Mouse (Mus musculus) myocyte (in vitro differentiated cells): ENCODE results near the gene Heatr3. TPM values are rescaled to one million over a fixed set of nuclear protein-coding genes. Genes with fewer than 3 reads are reported as not detected.
A peak's percentile ranks its signal among the peaks of the same experiment; 100 is the strongest.
"Not testable (repeated sequence)": the region's sequence is repeated elsewhere in the genome, so short reads cannot be mapped to it uniquely, and the experiment has no call there.

Source experiments
- H3K27me3 ChIP-seq: one replicate; pipeline ENCODE4 v1.6.1; 2011; ENCODE audit not compliant: control insufficient read depth, insufficient read depth, insufficient read length
- H3K36me3 ChIP-seq: one replicate; pipeline ENCODE4 v1.6.1; 2011; ENCODE audit not compliant: control insufficient read depth, insufficient read depth
- H3K4me2 ChIP-seq: one replicate; pipeline ENCODE4 v1.6.1; 2011; ENCODE audit warnings: low read depth, control low read depth
- H3K4me3 ChIP-seq: one replicate; pipeline ENCODE4 v1.5.1; 2011; ENCODE audit warnings: mild to moderate bottlenecking, control low read depth, moderate library complexity
- H3K79me2 ChIP-seq: one replicate; pipeline ENCODE4 v1.6.1; 2011; ENCODE audit not compliant: control insufficient read depth, insufficient read depth
- H3ac ChIP-seq: one replicate; pipeline ENCODE4 v1.6.1; 2011; ENCODE audit not compliant: control insufficient read depth, insufficient read length
- CEBPB ChIP-seq: IDR thresholded peaks from 2 replicates; pipeline ENCODE4 v1.6.1; 2011; ENCODE audit warnings: mild to moderate bottlenecking, moderate library complexity; ENCODE audit not compliant: poor library complexity, insufficient read depth, severe bottlenecking
- E2F4 ChIP-seq: IDR thresholded peaks from one replicate; pipeline ENCODE4 v1.6.1; 2011; ENCODE audit warnings: mild to moderate bottlenecking, control low read depth, moderate library complexity; ENCODE audit not compliant: insufficient read depth
- MAX ChIP-seq: IDR thresholded peaks from one replicate; pipeline ENCODE4 v1.6.1; 2011; ENCODE audit warnings: low read depth, mild to moderate bottlenecking, control low read depth
- MYOD1 ChIP-seq, 3 experiments: IDR thresholded peaks; one replicate each; pipeline ENCODE4 v1.6.1; 2011; ENCODE audit warnings: control low read depth in 2 of 3, low read depth in 2 of 3, mild to moderate bottlenecking in 2 of 3, moderate library complexity in 1 of 3; ENCODE audit not compliant: insufficient read length in 2 of 3, control insufficient read depth in 1 of 3
- MYOG ChIP-seq, 3 experiments: IDR thresholded peaks; one replicate each; pipeline ENCODE4 v1.6.1; 2011; ENCODE audit warnings: control low read depth in 2 of 3, low read depth in 2 of 3, mild to moderate bottlenecking in 2 of 3; ENCODE audit not compliant: insufficient read length in 2 of 3, control insufficient read depth in 1 of 3, insufficient read depth in 1 of 3
- POLR2A ChIP-seq: IDR thresholded peaks from one replicate; pipeline ENCODE4 v1.6.1; 2011; ENCODE audit warnings: low read depth, mild to moderate bottlenecking, control low read depth, moderate library complexity; ENCODE audit not compliant: insufficient read length
- POLR2AphosphoS2 ChIP-seq: IDR thresholded peaks from one replicate; pipeline ENCODE4 v1.6.1; 2011; ENCODE audit warnings: low read depth, control low read depth; ENCODE audit not compliant: insufficient read length
- REST ChIP-seq: IDR thresholded peaks from one replicate; pipeline ENCODE4 v1.6.1; 2011; ENCODE audit warnings: mild to moderate bottlenecking, control low read depth, moderate library complexity; ENCODE audit not compliant: insufficient read depth, insufficient read length
- SRF ChIP-seq: IDR thresholded peaks from one replicate; pipeline ENCODE4 v1.6.1; 2011; ENCODE audit warnings: low read depth; ENCODE audit not compliant: control insufficient read depth, insufficient read length
- TCF12 ChIP-seq: IDR thresholded peaks from one replicate; pipeline ENCODE4 v1.6.1; 2011; ENCODE audit warnings: mild to moderate bottlenecking, control low read depth; ENCODE audit not compliant: poor library complexity, insufficient read depth, severe bottlenecking
- TCF3 ChIP-seq: IDR thresholded peaks from one replicate; pipeline ENCODE4 v1.6.1; 2011; ENCODE audit warnings: low read depth, control low read depth; ENCODE audit not compliant: insufficient read length
- USF1 ChIP-seq: IDR thresholded peaks from one replicate; pipeline ENCODE4 v1.6.1; 2011; ENCODE audit warnings: low read depth, mild to moderate bottlenecking, control low read depth, moderate library complexity
- polyA plus RNA-seq: library from polyadenylated mRNA; unstranded; fragments of >200 nt; fragmentation: generic; extraction: Trizol; gene quantifications from one replicate; pipeline ENCODE4 v1.2.1, GENCODE M21; 2012; ENCODE audit warnings: missing spikeins

Gene Heatr3
- polyA plus RNA-seq, 1 experiment, result 22.3 TPM

- H3K4me3 ChIP-seq, result peak overlapping the region; percentile 42
- no peaks in the 10 kb centered on the region for H3K27me3 ChIP-seq
- TF ChIP-seq POLR2A (peak; percentile 18), MYOG (IDR thresholded peaks at IDR 0.05; ENCODE audit: control insufficient read depth in 1 of 3, insufficient read depth in 1 of 3, insufficient read length in 2 of 3, low read depth in 2 of 3) (no peak), TCF3 (peak; percentile 6)
- peaks cover 45% of the 10 kb centered on the region for H3K79me2 ChIP-seq
- no peaks in the 10 kb centered on the region for H3K36me3 ChIP-seq
- H3K4me2 ChIP-seq, result peak overlapping the region; percentile 87
- peak overlapping the region; percentile 91 for H3ac ChIP-seq
Observed at GRCm38 (mm10) chr8:88199700-88200601, 62.3 kb downstream of the Heatr3 start.

DNA sequence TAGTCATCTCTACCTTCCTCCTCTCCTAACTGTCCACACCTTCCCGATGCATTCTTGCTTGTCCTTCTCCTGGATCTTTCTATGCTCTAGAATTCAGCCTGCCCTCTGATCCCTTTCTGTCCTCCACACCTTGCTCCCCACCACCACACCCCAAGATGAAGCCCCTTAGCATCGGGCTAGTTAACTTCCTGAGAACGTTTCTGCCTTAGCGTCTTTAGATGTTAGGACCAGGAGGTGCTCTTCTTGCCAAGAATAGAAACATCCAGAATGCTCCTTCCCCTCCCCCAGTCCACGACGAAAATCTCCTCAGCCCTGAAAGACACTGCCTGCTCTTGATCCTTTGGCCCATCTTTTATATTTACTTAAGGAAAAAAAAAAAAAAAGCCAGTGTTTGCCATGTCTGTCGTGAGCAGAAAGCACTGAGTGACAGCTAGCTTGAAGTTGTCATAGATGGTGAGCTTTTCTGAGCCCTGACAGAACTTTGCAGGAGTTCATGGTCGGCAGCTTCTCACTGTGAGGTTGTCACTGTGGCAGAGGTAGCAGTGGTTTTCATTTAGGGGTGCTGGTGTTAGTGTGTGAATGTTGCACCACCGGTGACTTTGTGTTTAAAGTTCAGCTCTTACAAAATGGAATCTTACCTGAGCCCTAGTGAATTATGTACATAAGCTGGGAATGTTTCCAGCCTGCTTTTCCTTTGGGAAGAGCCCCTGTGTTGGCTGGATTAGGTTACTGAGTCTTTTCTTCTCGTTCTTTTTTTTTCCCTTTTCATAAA lies 63.3 kb downstream of the Heatr3 start:
- H3K4me2 ChIP-seq, result peak overlapping the region; percentile 87
- TF ChIP-seq SRF, result no peak
- TF ChIP-seq POLR2AphosphoS2, result no peak
- TF ChIP-seq MYOD1 (IDR thresholded peaks at IDR 0.05; ENCODE audit: control insufficient read depth in 1 of 3, insufficient read length in 2 of 3, low read depth in 2 of 3), result no peak
- no peak for TF ChIP-seq POLR2A

DNA sequence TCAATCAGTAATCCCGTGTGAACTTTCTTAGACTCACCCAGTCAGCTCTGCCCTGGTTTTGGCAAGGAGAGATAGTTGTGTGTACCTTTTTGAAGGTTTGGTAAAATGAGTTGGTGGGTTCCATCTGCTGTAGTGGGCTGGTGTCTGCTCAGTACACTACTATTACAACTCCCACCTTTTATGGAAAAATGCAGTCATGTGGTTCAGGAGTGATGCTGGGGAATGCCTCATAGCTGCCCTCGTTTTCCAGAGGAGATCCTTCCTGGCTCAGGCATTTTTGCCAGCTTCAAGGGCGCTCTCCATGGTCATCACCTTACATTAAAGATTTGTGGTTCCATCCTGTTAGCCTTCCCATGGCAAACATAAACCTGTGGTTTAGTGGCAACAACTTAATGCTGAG lies 64.0 kb downstream of the Heatr3 start:
- TF ChIP-seq USF1, result no peak
- no peak for TF ChIP-seq MYOG (IDR thresholded peaks at IDR 0.05; ENCODE audit: control insufficient read depth in 1 of 3, insufficient read depth in 1 of 3, insufficient read length in 2 of 3, low read depth in 2 of 3)
- TF ChIP-seq POLR2A, result no peak
- TF ChIP-seq MAX, result no peak
- TF ChIP-seq POLR2AphosphoS2, result no peak
- TF ChIP-seq TCF3, result no peak
- Histone ChIP-seq H3K4me2 (peak overlapping the region; percentile 87), H3ac (no peak overlapping the region), H3K4me3 (peak overlapping the region; percentile 42), H3K79me2 (peaks cover 57% of the 10 kb centered on the region), H3K36me3 (no peaks in the 10 kb centered on the region), H3K27me3 (no peaks in the 10 kb centered on the region)

More for the DNA sequence above, 63.3 kb downstream of the Heatr3 start:
- H3ac ChIP-seq, result peak overlapping the region; percentile 91
- H3K79me2 ChIP-seq, result peaks cover 52% of the 10 kb centered on the region
- H3K36me3 ChIP-seq, result no peaks in the 10 kb centered on the region
- peak overlapping the region; percentile 42 for H3K4me3 ChIP-seq
- H3K27me3 ChIP-seq, result no peaks in the 10 kb centered on the region

- H3ac ChIP-seq, result no peak overlapping the region
- H3K4me2 ChIP-seq, result no peak overlapping the region
- TF ChIP-seq USF1, result no peak
- TF ChIP-seq MAX, result no peak
- TF ChIP-seq MYOD1 (IDR thresholded peaks at IDR 0.05; ENCODE audit: control insufficient read depth in 1 of 3, insufficient read length in 2 of 3, low read depth in 2 of 3), result no peak
- TF ChIP-seq TCF12, result no peak
- no peak for TF ChIP-seq SRF
- TF ChIP-seq CEBPB, result no peak
- no peak for TF ChIP-seq REST
- no peak for TF ChIP-seq TCF3
- TF ChIP-seq POLR2A, result no peak
- TF ChIP-seq E2F4, result no peak
- TF ChIP-seq POLR2AphosphoS2, result no peak
- TF ChIP-seq MYOG (IDR thresholded peaks at IDR 0.05; ENCODE audit: control insufficient read depth in 1 of 3, insufficient read depth in 1 of 3, insufficient read length in 2 of 3, low read depth in 2 of 3), result no peak
- H3K36me3 ChIP-seq, result no peaks in the 10 kb centered on the region
- no peaks in the 10 kb centered on the region for H3K27me3 ChIP-seq
- peaks cover 82% of the 10 kb centered on the region for H3K79me2 ChIP-seq
- no peak overlapping the region for H3K4me3 ChIP-seq
Observed at GRCm38 (mm10) chr8:88206016-88206415, 68.4 kb downstream of the Heatr3 start.

- Histone ChIP-seq H3ac (no peak overlapping the region), H3K4me2 (no peak overlapping the region), H3K36me3 (no peaks in the 10 kb centered on the region), H3K27me3 (no peaks in the 10 kb centered on the region), H3K4me3 (no peak overlapping the region), H3K79me2 (peaks cover 82% of the 10 kb centered on the region)
- TF ChIP-seq CEBPB (no peak), MYOD1 (IDR thresholded peaks at IDR 0.05; ENCODE audit: control insufficient read depth in 1 of 3, insufficient read length in 2 of 3, low read depth in 2 of 3) (peak in 1 of 3 experiments; percentile 26)
Observed at GRCm38 (mm10) chr8:88207121-88207821, 69.6 kb downstream of the Heatr3 start.

- peaks cover 75% of the 10 kb centered on the region for H3K79me2 ChIP-seq
- not testable (repeated sequence) for H3K27me3 ChIP-seq, H3ac ChIP-seq, H3K36me3 ChIP-seq, H3K4me3 ChIP-seq, H3K4me2 ChIP-seq
Observed at GRCm38 (mm10) chr8:88209930-88210827, 72.5 kb downstream of the Heatr3 start.
